8 mouse cellular contexts compared by ENCODE assay signal in the genomic region with DNA sequence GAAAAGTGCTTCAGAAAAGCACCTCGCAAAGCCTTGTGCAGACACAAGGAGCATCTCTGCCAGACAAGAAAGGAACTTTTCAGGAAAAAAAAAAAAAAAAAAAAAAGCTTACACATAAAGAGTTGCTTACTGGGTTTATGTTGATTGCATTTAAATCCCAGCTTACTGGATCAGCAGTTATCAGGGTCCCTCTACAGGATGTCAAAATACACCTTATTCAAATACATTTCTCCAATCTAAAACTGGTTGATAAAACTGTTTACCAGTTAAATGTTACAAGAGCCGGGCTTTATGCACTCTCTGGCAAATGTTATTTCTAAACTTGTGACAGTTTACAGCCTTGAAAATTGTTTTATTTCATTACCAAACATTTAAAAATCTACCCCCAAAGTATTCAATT.
DNase-seq lines count a peak whose midpoint lies in the region; ATAC-seq and TF ChIP-seq lines count a peak whose summit lies in the region.

No protein-coding gene starts in this region.

- 71% methylated on average over 2 of the region's 2 CpGs for WGBS in heart, postnatal 0 days
- WGBS in liver, postnatal 0 days (ENCODE audit: insufficient replicate concordance): 38% methylated on average over 2 of the region's 2 CpGs

- intact Hi-C loops in heart, postnatal 10 days (cut with DNase I): loop anchor here (5.0 kb wide), 1 partner anchor 133 kb away; the partner anchor contains the start of gene Bnc2

- ATAC-seq in heart, postnatal 0 days (ENCODE audit: insufficient read depth, low read depth): no peak
- no peak for ATAC-seq in liver, postnatal 0 days

- no peak overlapping the region for H3K27ac ChIP-seq in heart, postnatal 0 days (ENCODE audit: low read depth)
- H3K27ac ChIP-seq in embryonic fibroblast, embryonic 13.5 days (ENCODE audit: insufficient read depth, low read length): no peak overlapping the region
- no peak overlapping the region for H3K27ac ChIP-seq in liver, postnatal 0 days (ENCODE audit: low read depth)

- TF ChIP-seq POLR2A in embryonic fibroblast, embryonic 13.5 days (IDR thresholded peaks at IDR 0.05; ENCODE audit: low read depth, low read length): no peak

- peak overlapping the region; percentile 84 for H3K4me2 ChIP-seq in heart, postnatal 0 days (ENCODE audit: low read depth, low read length)
- H3K4me2 ChIP-seq in liver, postnatal 0 days (ENCODE audit: low read depth, low read length): peak overlapping the region; percentile 69; the same call in 1 of the 2 replicates

- H3K36me3 ChIP-seq in heart, postnatal 0 days (replicated peaks; ENCODE audit: control insufficient read depth, insufficient read depth, low read length): no peaks in the 10 kb centered on the region
- H3K36me3 ChIP-seq in liver, postnatal 0 days (replicated peaks; ENCODE audit: insufficient read depth, low read length): no peaks in the 10 kb centered on the region

- H3K4me3 ChIP-seq in heart, postnatal 0 days (ENCODE audit: low read depth, low read length): peak overlapping the region; percentile 63; the same call in 1 of the 2 replicates
- H3K4me3 ChIP-seq in embryonic fibroblast, embryonic 13.5 days (ENCODE audit: insufficient read depth, low read length): peak overlapping the region; percentile 16; the same call in 1 of the 2 replicates
- no peak overlapping the region; the same call in 1 of the 2 replicates for H3K4me3 ChIP-seq in liver, postnatal 0 days (ENCODE audit: low read depth, low read length)

- no peak for TF ChIP-seq CTCF in heart, postnatal 0 days (IDR thresholded peaks at IDR 0.05; ENCODE audit: low read depth)
- no peak for TF ChIP-seq CTCF in embryonic fibroblast, embryonic 13.5 days (IDR thresholded peaks at IDR 0.05; ENCODE audit: borderline replicate concordance, insufficient read depth, low read length)
- no peak for TF ChIP-seq CTCF in liver, postnatal 0 days (IDR thresholded peaks at IDR 0.05; ENCODE audit: low read depth)

- no peak for TF ChIP-seq EP300 in heart, postnatal 0 days (IDR thresholded peaks at IDR 0.05; ENCODE audit: low read depth)
- no peak for TF ChIP-seq EP300 in liver, postnatal 0 days (IDR thresholded peaks at IDR 0.05; ENCODE audit: low read depth)

- no peaks in the 10 kb centered on the region for H3K4me1 ChIP-seq in heart, postnatal 0 days (ENCODE audit: control insufficient read depth, insufficient read depth)
- peaks cover 8% of the 10 kb centered on the region for H3K4me1 ChIP-seq in embryonic fibroblast, embryonic 13.5 days (ENCODE audit: control insufficient read depth, insufficient read depth, low read length)
- peaks cover 5% of the 10 kb centered on the region; the same call in 1 of the 2 replicates for H3K4me1 ChIP-seq in liver, postnatal 0 days (ENCODE audit: insufficient read depth)

- no peak overlapping the region; the same call in 1 of the 2 replicates for H3K9ac ChIP-seq in heart, postnatal 0 days (replicated peaks; ENCODE audit: low read depth, low read length)
- H3K9ac ChIP-seq in liver, postnatal 0 days (replicated peaks): no peak overlapping the region

- peaks cover 15% of the 10 kb centered on the region for H3K27me3 ChIP-seq in heart, postnatal 0 days (ENCODE audit: control insufficient read depth, insufficient read depth, low read length)
- H3K27me3 ChIP-seq in liver, postnatal 0 days (ENCODE audit: insufficient read depth, low read length): peaks cover 17% of the 10 kb centered on the region

- DNase-seq in heart, postnatal 0 days (ENCODE audit: low spot score): no peak
- no peak for DNase-seq in heart, postnatal 10 days
- peak; percentile 7 for DNase-seq in MN1 (ENCODE audit: low spot score)
- DNase-seq in liver, postnatal 0 days: no peak
- DNase-seq in ovary, postnatal 10 days (ENCODE audit: low spot score): no peak
- no peak for DNase-seq in cerebellum, adult 11 months
- no peak for DNase-seq in ovary, postnatal 36 days (ENCODE audit: low spot score)

- no peaks in the 10 kb centered on the region for H3K9me3 ChIP-seq in heart, postnatal 0 days (replicated peaks; ENCODE audit: control insufficient read depth, low read length)
- no peaks in the 10 kb centered on the region for H3K9me3 ChIP-seq in liver, postnatal 0 days (ENCODE audit: low read length)
